Mouse (Mus musculus): ENCODE data around the gene Fus.

DNA sequence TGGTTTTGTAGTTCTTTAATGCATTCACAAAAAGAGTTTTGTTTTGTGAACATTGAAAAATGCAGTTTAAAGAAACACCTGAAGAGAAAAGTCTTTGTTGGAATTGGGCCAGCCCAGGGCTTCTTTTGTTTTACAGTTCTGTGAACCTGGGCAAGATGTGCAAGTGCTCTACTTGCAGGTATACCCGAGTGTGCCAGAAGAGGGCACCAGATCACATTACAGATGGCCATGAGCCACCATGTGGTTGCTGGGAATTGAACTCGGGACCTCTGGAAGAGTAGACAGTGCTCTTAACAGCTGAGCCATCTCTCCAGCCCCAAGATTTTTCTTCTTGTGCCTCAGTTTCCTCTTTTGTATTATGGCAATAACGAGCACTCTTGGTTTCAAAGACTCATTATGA lies 49.1 kb upstream of the Fus start:
- peak; percentile 72 for TF ChIP-seq CTCF (IDR thresholded peaks at IDR 0.05)
- no peak for TF ChIP-seq EP300 (IDR thresholded peaks at IDR 0.05)

Data from lung, postnatal 0 days (tissue).